Mouse (Mus musculus) hindbrain, embryonic 11.5 days (tissue): Measurements from ENCODE around the gene Zfpl1. TPM values are rescaled to one million over a fixed set of nuclear protein-coding genes. Genes with fewer than 3 reads are reported as not detected.
A peak's percentile ranks its signal among the peaks of the same experiment; 100 is the strongest.
"Not testable (repeated sequence)": the region's sequence is repeated elsewhere in the genome, so short reads cannot be mapped to it uniquely, and the experiment has no call there.

ENCODE experiments used
- ATAC-seq: fragments of 200-750 bp; cut with Nextera tagmentation; 2 replicates; pipeline ENCODE4 v1.8.0; 2017; ENCODE audit warnings: mild to moderate bottlenecking, moderate TSS enrichment, moderate library complexity; ENCODE audit not compliant: low FRiP score
- DNase-seq: peaks from one replicate; pipeline ENCODE4 v3.0.0-alpha.2; 2015; ENCODE audit warnings: low spot score
- H3K27ac ChIP-seq: fragments of 300-500 bp; sonication (generic); 2 replicates; pipeline ENCODE4 v1.5.1; 2014; ENCODE audit warnings: mild to moderate bottlenecking, low read depth, low read length
- H3K27me3 ChIP-seq: fragments of 300-500 bp; sonication (generic); 2 replicates; pipeline ENCODE4 v1.6.1; 2014; ENCODE audit warnings: mild to moderate bottlenecking, low read length, moderate library complexity, mixed read lengths; ENCODE audit not compliant: control insufficient read depth, insufficient read depth
- H3K36me3 ChIP-seq: fragments of 300-500 bp; sonication (generic); 2 replicates; pipeline ENCODE4 v1.6.1; 2014; ENCODE audit warnings: mild to moderate bottlenecking, low read length, moderate library complexity, mixed read lengths; ENCODE audit not compliant: control insufficient read depth, insufficient read depth
- H3K4me1 ChIP-seq: fragments of 300-500 bp; sonication (generic); replicated peaks from 2 replicates; pipeline ENCODE4 v1.6.1; 2014; ENCODE audit warnings: low read length, mixed read lengths; ENCODE audit not compliant: control insufficient read depth, insufficient read depth
- H3K4me2 ChIP-seq: fragments of 300-500 bp; sonication (generic); replicated peaks from 2 replicates; pipeline ENCODE4 v1.6.1; 2014; ENCODE audit warnings: mild to moderate bottlenecking, low read depth, low read length
- H3K4me3 ChIP-seq: fragments of 300-500 bp; sonication (generic); 2 replicates; pipeline ENCODE4 v1.5.1; 2014; ENCODE audit warnings: low read depth, low read length
- H3K9ac ChIP-seq: fragments of 300-500 bp; sonication (generic); 2 replicates; pipeline ENCODE4 v1.6.1; 2014; ENCODE audit warnings: low read depth, low read length
- H3K9me3 ChIP-seq: fragments of 300-500 bp; sonication (generic); 2 replicates; pipeline ENCODE4 v1.6.1; 2016; ENCODE audit warnings: low read length; ENCODE audit not compliant: control insufficient read depth
- WGBS: fragments of 180-500 bp; shearing (Covaris S2); extraction: QIAGEN DNeasy Blood & Tissue Kit; methylation state at CpG from one replicate; pipeline ENCODE4 v1.1.7; 2014; 5-methylcytosine and 5-hydroxymethylcytosine counted together
- polyA plus RNA-seq: library from polyadenylated mRNA; unstranded; fragments of >200 nt; fragmentation: Nextera tagmentation; extraction: Ambion mirVana; gene quantifications from 2 replicates; pipeline ENCODE4 v1.2.1, GENCODE M21; 2014

Gene Zfpl1
- polyA plus RNA-seq, 1 experiment from 2014 or later, result 77.8 TPM

- ATAC-seq (peak; percentile 46), DNase-seq (no peak)
- Histone ChIP-seq H3K4me2 (peak overlapping the region; percentile 96), H3K36me3 (peaks cover 13% of the 10 kb centered on the region; the same call in 1 of the 2 replicates), H3K9ac (peak overlapping the region; percentile 91), H3K27me3 (no peaks in the 10 kb centered on the region), H3K4me3 (peak overlapping the region; percentile 93), H3K27ac (peak overlapping the region; percentile 97), H3K9me3 (no peaks in the 10 kb centered on the region), H3K4me1 (peaks cover 8% of the 10 kb centered on the region)
- 24% methylated on average over 20 of the region's 20 CpGs for WGBS
These were observed 39.1 kb downstream of the Zfpl1 start for GRCm38 (mm10) chr19:6045366-6046293.

- H3K9me3 ChIP-seq, ATAC-seq, H3K4me1 ChIP-seq, H3K9ac ChIP-seq, H3K4me3 ChIP-seq, H3K27me3 ChIP-seq, DNase-seq, H3K4me2 ChIP-seq, H3K36me3 ChIP-seq, H3K27ac ChIP-seq: not testable (repeated sequence)
- 70% methylated on average over 4 of the region's 4 CpGs for WGBS
These were observed 40.7 kb downstream of the Zfpl1 start for GRCm38 (mm10) chr19:6044102-6044501.

- no peak overlapping the region for H3K27ac ChIP-seq
- ATAC-seq (no peak), DNase-seq (no peak)
- no peaks in the 10 kb centered on the region for H3K27me3 ChIP-seq
- H3K36me3 ChIP-seq, result no peaks in the 10 kb centered on the region
- no peak overlapping the region for H3K4me3 ChIP-seq
- H3K9me3 ChIP-seq, result no peaks in the 10 kb centered on the region
- H3K4me1 ChIP-seq, result no peaks in the 10 kb centered on the region; the same call in none of the 2 replicates
- no peak overlapping the region for H3K4me2 ChIP-seq
- WGBS, result 86% methylated on average over 9 of the region's 9 CpGs
- H3K9ac ChIP-seq, result no peak overlapping the region
These were observed 42.5 kb downstream of the Zfpl1 start for GRCm38 (mm10) chr19:6042293-6042692.

- no peak overlapping the region for H3K27ac ChIP-seq
- no peak overlapping the region for H3K4me2 ChIP-seq
- no peak overlapping the region for H3K9ac ChIP-seq
- DNase-seq (no peak), ATAC-seq (no peak)
- H3K27me3 ChIP-seq, result no peaks in the 10 kb centered on the region
- no peak overlapping the region for H3K4me3 ChIP-seq
- no peaks in the 10 kb centered on the region for H3K36me3 ChIP-seq
- no peaks in the 10 kb centered on the region; the same call in 1 of the 2 replicates for H3K4me1 ChIP-seq
- H3K9me3 ChIP-seq, result no peaks in the 10 kb centered on the region
These were observed 44.8 kb downstream of the Zfpl1 start for GRCm38 (mm10) chr19:6040002-6040401.

GRCm38 (mm10) chr19:6038326-6038725, 46.4 kb downstream of the Zfpl1 start:
- H3K4me3 ChIP-seq, result no peak overlapping the region
- H3K27ac ChIP-seq, result no peak overlapping the region
- H3K9me3 ChIP-seq, result no peaks in the 10 kb centered on the region
- H3K36me3 ChIP-seq, result no peaks in the 10 kb centered on the region
- ATAC-seq (no peak), DNase-seq (no peak)
- no peaks in the 10 kb centered on the region for H3K27me3 ChIP-seq
- 88% methylated on average over 7 of the region's 7 CpGs for WGBS
- H3K4me1 ChIP-seq, result no peaks in the 10 kb centered on the region
- H3K4me2 ChIP-seq, result no peak overlapping the region
- H3K9ac ChIP-seq, result no peak overlapping the region

- Histone ChIP-seq H3K36me3 (no peaks in the 10 kb centered on the region), H3K4me3 (no peak overlapping the region), H3K4me1 (no peaks in the 10 kb centered on the region), H3K27me3 (no peaks in the 10 kb centered on the region), H3K9ac (no peak overlapping the region), H3K9me3 (no peaks in the 10 kb centered on the region), H3K27ac (no peak overlapping the region), H3K4me2 (no peak overlapping the region)
- ATAC-seq (no peak), DNase-seq (no peak)
These were observed 47.1 kb downstream of the Zfpl1 start for GRCm38 (mm10) chr19:6037695-6038094.

GRCm38 (mm10) chr19:6035966-6036585, 48.7 kb downstream of the Zfpl1 start:
- ATAC-seq (no peak), DNase-seq (no peak)
- no peaks in the 10 kb centered on the region for H3K4me1 ChIP-seq
- no peak overlapping the region for H3K9ac ChIP-seq
- H3K9me3 ChIP-seq, result no peaks in the 10 kb centered on the region
- H3K36me3 ChIP-seq, result no peaks in the 10 kb centered on the region
- H3K27me3 ChIP-seq, result no peaks in the 10 kb centered on the region
- no peak overlapping the region for H3K4me2 ChIP-seq
- no peak overlapping the region for H3K27ac ChIP-seq
- 79% methylated on average over 9 of the region's 9 CpGs for WGBS
- H3K4me3 ChIP-seq, result no peak overlapping the region
